Mouse (Mus musculus) heart, embryonic 12.5 days (tissue): ENCODE measurements at regions not wholly inside any gene's neighbourhood (a gene's known extent, or its start where the extent isn't known, plus 50 kb on each side); places are given as distances from the start of the nearest gene placed in this dataset.

Source experiments
- ATAC-seq: fragments of 200-750 bp; cut with Nextera tagmentation; 2 replicates; pipeline ENCODE4 v1.8.0; 2017; ENCODE audit warnings: moderate TSS enrichment, moderate library complexity; ENCODE audit not compliant: insufficient number of reproducible peaks, low FRiP score
- H3K27ac ChIP-seq: fragments of 300-500 bp; sonication (generic); 2 replicates; pipeline ENCODE4 v1.5.1; 2016; ENCODE audit warnings: mild to moderate bottlenecking, moderate library complexity; ENCODE audit not compliant: poor library complexity, severe bottlenecking
- H3K27me3 ChIP-seq: fragments of 300-500 bp; sonication (generic); replicated peaks from 2 replicates; pipeline ENCODE4 v1.6.1; 2016; ENCODE audit warnings: mild to moderate bottlenecking, moderate library complexity
- H3K36me3 ChIP-seq: fragments of 300-500 bp; sonication (generic); 2 replicates; pipeline ENCODE4 v1.6.1; 2016; ENCODE audit warnings: mild to moderate bottlenecking, moderate library complexity
- H3K4me1 ChIP-seq: fragments of 300-500 bp; sonication (generic); replicated peaks from 2 replicates; pipeline ENCODE4 v1.6.1; 2016; ENCODE audit warnings: mild to moderate bottlenecking
- H3K4me2 ChIP-seq: fragments of 300-500 bp; sonication (generic); 2 replicates; pipeline ENCODE4 v1.6.1; 2016; ENCODE audit warnings: mild to moderate bottlenecking, moderate library complexity
- H3K4me3 ChIP-seq: fragments of 300-500 bp; sonication (generic); 2 replicates; pipeline ENCODE4 v1.5.1; 2016; ENCODE audit warnings: mild to moderate bottlenecking
- H3K9ac ChIP-seq: fragments of 300-500 bp; sonication (generic); 2 replicates; pipeline ENCODE4 v1.6.1; 2016; ENCODE audit warnings: mild to moderate bottlenecking, moderate library complexity
- H3K9me3 ChIP-seq: fragments of 300-500 bp; sonication (generic); replicated peaks from 2 replicates; pipeline ENCODE4 v1.6.1; 2016; ENCODE audit warnings: mild to moderate bottlenecking, moderate library complexity
- WGBS: fragments of 180-500 bp; shearing (Covaris S2); methylation state at CpG from one replicate; pipeline ENCODE4 v1.1.7; 2016; 5-methylcytosine and 5-hydroxymethylcytosine counted together

GRCm38 (mm10) chr19:32974778-32975240 lies 217.5 kb downstream of the Pten start:
- ATAC-seq = no peak

DNA sequence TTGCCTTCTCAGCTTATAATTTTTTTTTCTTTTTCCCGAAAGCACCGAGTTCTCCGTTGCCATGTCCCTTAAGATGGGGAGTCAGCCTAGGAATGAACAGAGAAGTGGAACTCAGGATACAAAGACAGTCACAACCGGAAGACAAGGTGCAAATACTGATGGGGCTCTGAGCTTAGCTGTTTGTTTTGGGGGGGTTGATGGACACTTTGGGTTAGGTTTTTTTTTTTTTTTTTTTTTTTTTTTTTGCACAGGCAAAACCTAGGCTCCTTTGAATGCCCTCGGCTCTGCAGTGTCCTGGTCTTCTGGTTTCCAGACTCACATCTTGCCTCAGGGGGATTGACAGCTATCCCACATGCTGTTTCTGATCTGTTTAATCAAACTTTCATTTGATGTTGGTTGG lies 218.0 kb downstream of the Pten start:
- Histone ChIP-seq H3K9me3 (no peaks in the 10 kb centered on the region), H3K36me3 (no peaks in the 10 kb centered on the region), H3K27ac (no peak overlapping the region), H3K4me3 (no peak overlapping the region), H3K4me1 (no peaks in the 10 kb centered on the region), H3K4me2 (no peak overlapping the region), H3K27me3 (no peaks in the 10 kb centered on the region), H3K9ac (no peak overlapping the region)
- ATAC-seq = no peak
- WGBS = 77% methylated on average over 5 of the region's 5 CpGs

More at GRCm38 (mm10) chr19:32974778-32975240, 217.5 kb downstream of the Pten start:
- Histone ChIP-seq H3K27ac (no peak overlapping the region), H3K4me1 (no peaks in the 10 kb centered on the region), H3K4me2 (no peak overlapping the region), H3K27me3 (no peaks in the 10 kb centered on the region), H3K9ac (no peak overlapping the region), H3K36me3 (no peaks in the 10 kb centered on the region), H3K4me3 (no peak overlapping the region), H3K9me3 (no peaks in the 10 kb centered on the region)
- WGBS = 76% methylated on average over 4 of the region's 4 CpGs

- H3K27me3 ChIP-seq = no peaks in the 10 kb centered on the region
- H3K9me3 ChIP-seq = no peaks in the 10 kb centered on the region
- no peak overlapping the region for H3K4me3 ChIP-seq
- WGBS = 86% methylated on average over 7 of the region's 7 CpGs
- no peak for ATAC-seq
- no peaks in the 10 kb centered on the region for H3K36me3 ChIP-seq
- H3K27ac ChIP-seq = no peak overlapping the region
- H3K9ac ChIP-seq = no peak overlapping the region
- H3K4me2 ChIP-seq = no peak overlapping the region
- no peaks in the 10 kb centered on the region for H3K4me1 ChIP-seq
Measured at GRCm38 (mm10) chr19:32976507-32976906, 219.2 kb downstream of the Pten start.

DNA sequence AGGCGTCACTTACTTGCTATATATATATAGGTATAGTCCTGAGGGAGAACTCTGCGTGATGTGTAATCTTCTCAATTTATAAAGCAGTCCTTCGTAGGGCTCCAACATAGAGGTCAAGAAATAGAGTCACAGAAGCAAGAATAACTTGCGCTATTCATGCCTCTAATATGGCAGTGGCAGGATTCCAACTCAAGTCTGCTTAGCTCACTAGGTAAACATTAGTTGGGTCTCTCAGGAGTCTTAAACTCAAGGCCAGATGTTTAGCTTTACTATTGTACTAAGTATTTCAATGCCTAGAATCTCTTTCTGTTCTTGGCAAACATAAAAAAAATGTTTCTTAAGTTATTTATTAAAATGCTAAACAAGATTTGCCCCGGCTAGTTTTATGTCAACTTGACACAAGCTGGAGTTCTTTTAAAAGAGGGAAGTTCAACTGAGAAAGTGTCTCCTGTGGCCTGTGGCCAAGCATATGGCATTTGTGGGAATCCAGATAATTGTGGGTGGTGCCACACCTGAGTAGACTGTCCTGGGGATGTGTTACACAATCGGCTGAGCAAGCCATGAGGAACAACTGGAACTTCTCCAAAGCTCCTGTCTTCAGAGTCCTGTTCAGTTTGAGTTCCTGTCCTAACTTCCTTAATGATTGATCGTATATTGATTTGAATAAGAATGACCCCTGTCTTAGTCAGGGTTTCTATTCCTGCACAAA lies 220.9 kb downstream of the Pten start:
- no peaks in the 10 kb centered on the region for H3K36me3 ChIP-seq
- H3K9me3 ChIP-seq = no peaks in the 10 kb centered on the region
- H3K27ac ChIP-seq = no peak overlapping the region
- no peak overlapping the region for H3K4me3 ChIP-seq
- WGBS = 82% methylated on average over 7 of the region's 7 CpGs
- no peak overlapping the region for H3K4me2 ChIP-seq
- ATAC-seq = no peak
- H3K4me1 ChIP-seq = no peaks in the 10 kb centered on the region
- no peaks in the 10 kb centered on the region for H3K27me3 ChIP-seq
- no peak overlapping the region for H3K9ac ChIP-seq

DNA sequence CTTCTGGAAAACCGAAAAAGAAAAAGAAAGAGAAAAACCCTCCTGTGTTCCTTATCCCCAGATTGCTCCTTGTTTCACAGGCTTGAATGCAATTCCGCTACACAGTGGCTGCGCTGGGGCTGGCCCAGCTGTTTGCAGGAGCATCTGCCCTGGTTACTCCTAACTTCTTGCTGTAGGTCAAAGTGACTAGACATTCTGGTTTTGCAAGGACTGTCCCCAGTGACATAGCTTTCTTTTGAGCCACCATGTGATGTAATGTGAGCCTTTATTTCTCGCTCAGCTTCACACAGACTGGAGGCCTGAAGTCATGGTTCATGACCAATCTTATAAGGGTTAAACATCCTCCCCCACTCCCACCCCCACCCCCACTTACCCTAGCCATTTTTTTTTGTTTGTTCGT lies 222.8 kb downstream of the Pten start:
- H3K9me3 ChIP-seq = no peaks in the 10 kb centered on the region

GRCm38 (mm10) chr19:32988713-32989112 lies 231.4 kb downstream of the Pten start:
- WGBS = 83% methylated on average over 5 of the region's 5 CpGs

More for the DNA sequence above, 222.8 kb downstream of the Pten start:
- Histone ChIP-seq H3K4me3 (no peak overlapping the region), H3K36me3 (no peaks in the 10 kb centered on the region), H3K9ac (no peak overlapping the region), H3K27me3 (no peaks in the 10 kb centered on the region), H3K4me2 (no peak overlapping the region), H3K27ac (no peak overlapping the region), H3K4me1 (no peaks in the 10 kb centered on the region)
- ATAC-seq = no peak
- 78% methylated on average over 5 of the region's 5 CpGs for WGBS

DNA sequence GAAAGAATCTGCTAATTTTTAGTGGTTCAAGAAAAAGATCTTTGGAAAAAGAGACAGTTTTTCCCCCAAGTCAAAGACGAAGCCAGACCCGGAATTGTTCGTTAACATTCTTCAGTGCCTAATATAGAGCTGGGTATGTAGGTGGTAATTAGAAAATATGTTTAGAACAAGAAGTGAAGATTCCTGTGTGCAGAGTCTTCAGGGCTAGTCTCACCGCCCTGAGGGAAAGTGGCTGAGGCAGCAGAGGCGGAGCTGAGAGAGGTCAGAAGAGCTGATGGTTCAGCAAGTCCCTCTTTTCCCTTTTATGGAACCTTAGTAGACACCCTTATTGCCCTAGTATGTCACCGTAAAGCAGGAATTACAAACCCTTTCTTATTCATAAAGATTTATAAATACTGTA lies 232.0 kb downstream of the Pten start:
- WGBS = 75% methylated on average over 6 of the region's 6 CpGs
- H3K4me1 ChIP-seq = no peaks in the 10 kb centered on the region
- no peak overlapping the region for H3K4me2 ChIP-seq
- H3K36me3 ChIP-seq = no peaks in the 10 kb centered on the region
- no peaks in the 10 kb centered on the region for H3K9me3 ChIP-seq
- no peak overlapping the region for H3K27ac ChIP-seq
- no peaks in the 10 kb centered on the region for H3K27me3 ChIP-seq
- H3K9ac ChIP-seq = no peak overlapping the region
- no peak overlapping the region for H3K4me3 ChIP-seq
- no peak for ATAC-seq

More at GRCm38 (mm10) chr19:32988713-32989112, 231.4 kb downstream of the Pten start:
- Histone ChIP-seq H3K27ac (no peak overlapping the region), H3K4me1 (no peaks in the 10 kb centered on the region), H3K4me3 (no peak overlapping the region), H3K36me3 (no peaks in the 10 kb centered on the region), H3K4me2 (no peak overlapping the region), H3K9ac (no peak overlapping the region), H3K9me3 (no peaks in the 10 kb centered on the region), H3K27me3 (no peaks in the 10 kb centered on the region)
- ATAC-seq = no peak

DNA sequence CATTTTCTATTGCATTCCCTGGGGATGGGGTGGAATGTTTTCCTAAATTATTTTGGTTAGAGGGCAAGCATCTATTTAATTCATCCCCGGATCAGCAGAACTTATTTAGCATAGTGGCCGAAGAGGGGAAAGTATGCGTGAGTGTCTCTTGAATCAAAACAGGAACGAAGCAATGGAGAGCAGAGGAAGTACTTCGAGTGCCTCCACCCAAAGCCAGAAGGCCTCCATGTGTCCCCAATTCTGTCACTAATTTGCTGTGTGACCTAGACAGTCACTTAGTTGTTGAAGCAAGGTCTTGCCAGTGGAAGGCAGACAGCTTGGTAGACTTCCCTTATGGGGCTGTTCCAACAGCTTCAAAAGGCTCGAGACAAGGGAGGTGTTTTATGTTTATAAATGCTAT lies 233.3 kb downstream of the Pten start:
- ATAC-seq = no peak
- no peak overlapping the region for H3K27ac ChIP-seq
- 71% methylated on average over 6 of the region's 6 CpGs for WGBS
- no peak overlapping the region for H3K9ac ChIP-seq
- H3K4me1 ChIP-seq = no peaks in the 10 kb centered on the region
- no peaks in the 10 kb centered on the region for H3K9me3 ChIP-seq
- no peak overlapping the region for H3K4me2 ChIP-seq
- no peaks in the 10 kb centered on the region for H3K36me3 ChIP-seq
- no peaks in the 10 kb centered on the region for H3K27me3 ChIP-seq
- no peak overlapping the region for H3K4me3 ChIP-seq

GRCm38 (mm10) chr19:32998576-32999170 lies 241.4 kb downstream of the Pten start:
- Histone ChIP-seq H3K4me2 (no peak overlapping the region), H3K9ac (no peak overlapping the region), H3K4me1 (no peaks in the 10 kb centered on the region), H3K4me3 (no peak overlapping the region), H3K27me3 (no peaks in the 10 kb centered on the region), H3K9me3 (no peaks in the 10 kb centered on the region), H3K27ac (no peak overlapping the region), H3K36me3 (no peaks in the 10 kb centered on the region)
- WGBS = 86% methylated on average over 2 of the region's 3 CpGs
- ATAC-seq = no peak

GRCm38 (mm10) chr19:33007582-33007981 lies 250.3 kb downstream of the Pten start:
- no peak overlapping the region for H3K9ac ChIP-seq
- H3K4me2 ChIP-seq = no peak overlapping the region
- H3K27me3 ChIP-seq = no peaks in the 10 kb centered on the region
- WGBS = 86% methylated on average over 8 of the region's 8 CpGs
- no peak for ATAC-seq
- no peaks in the 10 kb centered on the region for H3K9me3 ChIP-seq
- no peak overlapping the region for H3K27ac ChIP-seq
- no peak overlapping the region for H3K4me3 ChIP-seq
- H3K36me3 ChIP-seq = no peaks in the 10 kb centered on the region
- no peaks in the 10 kb centered on the region for H3K4me1 ChIP-seq

GRCm38 (mm10) chr19:33008076-33008475 lies 250.8 kb downstream of the Pten start:
- no peak for ATAC-seq
- H3K9me3 ChIP-seq = no peaks in the 10 kb centered on the region
- no peaks in the 10 kb centered on the region for H3K27me3 ChIP-seq
- H3K27ac ChIP-seq = no peak overlapping the region
- no peaks in the 10 kb centered on the region for H3K36me3 ChIP-seq
- no peak overlapping the region for H3K4me2 ChIP-seq
- H3K4me1 ChIP-seq = no peaks in the 10 kb centered on the region
- H3K4me3 ChIP-seq = no peak overlapping the region
- WGBS = 75% methylated on average over 4 of the region's 4 CpGs
- H3K9ac ChIP-seq = no peak overlapping the region

DNA sequence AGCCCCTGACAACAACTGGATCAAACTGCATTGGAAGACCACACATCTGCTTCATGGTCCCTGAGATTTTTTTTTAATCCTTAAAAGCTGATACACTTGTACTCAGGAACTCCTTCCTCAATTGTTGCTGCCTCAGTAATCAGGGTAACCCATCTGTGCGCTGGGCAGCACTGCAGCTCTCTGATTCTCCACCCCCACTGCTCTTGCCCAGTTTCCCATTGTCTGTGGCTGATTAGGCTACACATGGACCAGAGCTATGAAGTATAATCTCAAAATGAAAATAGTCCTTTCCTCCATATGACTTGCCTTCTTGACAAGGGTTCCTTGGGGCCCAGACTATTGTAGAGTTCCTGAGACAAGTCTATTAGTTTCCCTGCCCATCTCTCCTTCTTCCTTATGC lies 251.5 kb downstream of the Pten start:
- Histone ChIP-seq H3K4me1 (no peaks in the 10 kb centered on the region), H3K36me3 (no peaks in the 10 kb centered on the region), H3K27me3 (no peaks in the 10 kb centered on the region), H3K9me3 (no peaks in the 10 kb centered on the region), H3K4me2 (no peak overlapping the region), H3K27ac (no peak overlapping the region), H3K4me3 (no peak overlapping the region), H3K9ac (no peak overlapping the region)
- 65% methylated on average over 1 of the region's 1 CpGs for WGBS
- no peak for ATAC-seq
